Mouse (Mus musculus): ENCODE measurements around the gene Zdhhc1. TPM values are rescaled to one million over a fixed set of nuclear protein-coding genes. Genes with fewer than 3 reads are reported as not detected.

Zdhhc1 gene
- polyA plus RNA-seq, 1 experiment: 133 TPM

DNA sequence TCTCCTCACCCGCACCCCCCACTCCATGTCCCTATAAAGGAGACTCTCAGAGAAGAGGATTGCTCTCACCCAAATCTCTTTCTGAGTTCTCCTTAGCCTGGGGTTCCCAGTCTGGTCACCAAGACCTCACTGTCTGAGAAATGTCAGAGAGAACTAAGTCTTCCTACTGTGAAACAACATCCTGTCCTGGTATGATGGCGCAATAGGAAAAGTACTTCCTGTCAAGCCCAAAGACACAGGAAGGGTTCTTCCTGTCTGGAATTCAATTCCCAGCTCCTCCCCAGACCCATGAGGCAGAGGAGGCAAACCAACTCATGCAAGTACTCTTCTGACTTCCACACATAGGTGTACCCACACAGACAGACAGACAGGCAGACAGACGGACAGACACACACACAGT lies 7.9 kb upstream of the Zdhhc1 start:
- TF ChIP-seq POLR2A (IDR thresholded peaks at IDR 0.05; ENCODE audit: borderline replicate concordance, extremely low read depth, low read depth, low read length) (no peak), CTCF (IDR thresholded peaks at IDR 0.05; ENCODE audit: insufficient read depth, low read length) (no peak)
- no peak for DNase-seq
- Histone ChIP-seq H3K4me3 (replicated peaks; ENCODE audit: extremely low read depth, low read depth, low read length) (peak overlapping the region; percentile 4), H3K4me1 (ENCODE audit: control insufficient read depth, insufficient read depth, low read length) (no peaks in the 10 kb centered on the region)
- 68% methylated on average over 3 of the region's 3 CpGs for WGBS

GRCm38 (mm10) chr8:105499787-105500186 lies 3.1 kb upstream of the Zdhhc1 start:
- WGBS: 44% methylated on average over 12 of the region's 12 CpGs
- TF ChIP-seq POLR2A (IDR thresholded peaks at IDR 0.05; ENCODE audit: borderline replicate concordance, extremely low read depth, low read depth, low read length) (peak; percentile 20; the same call in 1 of the 2 replicates), CTCF (IDR thresholded peaks at IDR 0.05; ENCODE audit: insufficient read depth, low read length) (no peak)
- DNase-seq: no peak

DNA sequence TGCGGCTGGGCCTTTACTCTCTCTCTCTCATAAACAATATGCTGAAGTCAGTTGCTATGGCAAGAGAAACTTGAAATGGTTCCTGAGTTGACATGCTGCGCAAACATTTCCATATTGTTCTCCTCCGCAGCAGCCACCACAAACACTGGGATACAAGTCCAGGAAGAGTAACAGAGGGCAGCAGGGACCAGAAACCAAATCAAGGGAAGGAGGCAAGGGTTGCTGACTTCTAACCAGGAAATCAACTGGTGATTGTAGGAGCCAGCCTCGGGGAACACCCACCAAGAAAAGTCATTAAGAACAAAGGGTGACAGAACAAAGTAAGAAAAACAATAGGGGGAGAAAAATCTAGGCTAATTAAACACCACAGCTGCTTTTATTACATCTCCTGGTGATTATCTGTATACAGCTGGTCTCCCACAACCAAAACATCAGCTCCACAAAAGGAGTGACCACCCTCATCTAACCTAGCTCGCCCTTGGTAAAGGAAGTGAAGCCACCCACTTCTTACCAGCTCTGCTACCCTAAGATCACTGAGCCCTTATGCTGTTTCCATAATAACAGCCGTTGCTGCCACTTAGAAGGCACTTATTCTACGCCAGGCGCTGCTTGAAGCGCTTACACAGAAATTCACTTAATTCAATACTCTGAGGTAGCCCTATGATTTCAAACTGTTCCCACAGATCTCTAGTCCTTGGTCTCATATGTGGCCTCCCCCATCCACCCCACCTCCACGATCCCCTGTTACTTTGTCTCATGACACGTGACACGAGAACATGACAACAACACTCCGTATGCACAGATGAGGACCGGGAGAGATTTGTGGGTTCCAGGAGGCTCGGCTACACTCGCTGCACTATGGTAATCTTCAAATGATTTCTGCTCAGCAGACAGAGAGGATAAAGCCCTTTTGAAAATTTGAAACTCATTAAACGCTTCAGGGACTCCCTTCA lies 1.1 kb downstream of the Zdhhc1 start:
- H3K4me3 ChIP-seq (replicated peaks; ENCODE audit: extremely low read depth, low read depth, low read length): peak overlapping the region; percentile 76
- no peak for DNase-seq
- WGBS: 31% methylated on average over 17 of the region's 17 CpGs

More at GRCm38 (mm10) chr8:105499787-105500186, 3.1 kb upstream of the Zdhhc1 start:
- Histone ChIP-seq H3K4me1 (ENCODE audit: control insufficient read depth, insufficient read depth, low read length) (no peaks in the 10 kb centered on the region; the same call in 1 of the 2 replicates), H3K4me3 (replicated peaks; ENCODE audit: extremely low read depth, low read depth, low read length) (peak overlapping the region; percentile 65)

DNA sequence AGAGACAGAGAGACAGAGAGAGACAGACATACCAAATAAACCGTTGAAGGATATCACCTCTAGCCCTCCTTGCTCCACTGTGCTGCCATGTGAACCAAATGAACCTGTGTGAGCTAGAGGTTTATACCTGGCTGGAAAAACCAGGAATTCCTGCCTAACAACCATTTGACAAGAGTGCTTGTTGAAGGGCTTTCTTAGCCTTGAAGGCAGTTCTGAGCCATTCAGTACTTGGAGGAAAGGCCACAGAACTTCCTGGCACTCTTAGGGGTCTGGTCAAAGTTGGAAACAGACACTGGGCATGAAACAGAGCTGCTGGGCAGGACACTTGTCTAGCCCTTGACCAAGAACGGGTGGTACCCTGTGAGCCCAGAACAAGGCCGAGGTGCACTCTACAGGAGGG lies 2.1 kb downstream of the Zdhhc1 start:
- Histone ChIP-seq H3K4me1 (ENCODE audit: control insufficient read depth, insufficient read depth, low read length) (no peaks in the 10 kb centered on the region; the same call in 1 of the 2 replicates), H3K4me3 (replicated peaks; ENCODE audit: extremely low read depth, low read depth, low read length) (no peak overlapping the region)
- DNase-seq: no peak
- 66% methylated on average over 3 of the region's 3 CpGs for WGBS
- no peak for TF ChIP-seq CTCF (IDR thresholded peaks at IDR 0.05; ENCODE audit: insufficient read depth, low read length)
- TF ChIP-seq POLR2A (IDR thresholded peaks at IDR 0.05; ENCODE audit: borderline replicate concordance, extremely low read depth, low read depth, low read length): no peak

More for the DNA sequence above, 1.1 kb downstream of the Zdhhc1 start:
- H3K4me1 ChIP-seq (ENCODE audit: control insufficient read depth, insufficient read depth, low read length): no peaks in the 10 kb centered on the region; the same call in 1 of the 2 replicates
- TF ChIP-seq CTCF (IDR thresholded peaks at IDR 0.05; ENCODE audit: insufficient read depth, low read length): no peak
- no peak for TF ChIP-seq POLR2A (IDR thresholded peaks at IDR 0.05; ENCODE audit: borderline replicate concordance, extremely low read depth, low read depth, low read length)

- H3K4me1 ChIP-seq (ENCODE audit: control insufficient read depth, insufficient read depth, low read length): no peaks in the 10 kb centered on the region; the same call in 1 of the 2 replicates
- no peak for DNase-seq
- no peak overlapping the region for H3K4me3 ChIP-seq (replicated peaks; ENCODE audit: extremely low read depth, low read depth, low read length)
- no peak for TF ChIP-seq POLR2A (IDR thresholded peaks at IDR 0.05; ENCODE audit: borderline replicate concordance, extremely low read depth, low read depth, low read length)
- no peak for TF ChIP-seq CTCF (IDR thresholded peaks at IDR 0.05; ENCODE audit: insufficient read depth, low read length)
- 48% methylated on average over 3 of the region's 3 CpGs for WGBS
Observed at GRCm38 (mm10) chr8:105493495-105493894, 3.2 kb downstream of the Zdhhc1 start.

DNA sequence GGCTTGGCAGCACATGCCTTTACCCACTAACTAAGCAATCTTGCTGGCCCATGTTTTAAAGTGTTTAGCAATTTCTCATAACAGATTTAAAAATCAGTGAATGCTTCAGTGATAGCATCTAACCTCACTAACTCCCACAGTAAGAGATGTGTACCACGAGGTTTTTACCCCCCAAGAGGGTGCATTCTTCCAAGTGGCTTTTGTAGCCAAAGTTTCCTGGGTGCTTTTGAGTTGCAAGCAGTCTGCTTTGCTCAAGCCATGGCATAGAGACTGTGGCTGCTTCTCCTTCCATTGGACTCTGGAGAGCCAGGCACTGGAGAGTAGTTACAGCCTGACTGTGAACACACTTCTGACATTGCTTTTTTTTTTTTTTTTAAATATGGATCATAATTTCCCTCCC lies 7.4 kb downstream of the Zdhhc1 start:
- TF ChIP-seq CTCF (IDR thresholded peaks at IDR 0.05; ENCODE audit: insufficient read depth, low read length) (no peak), POLR2A (IDR thresholded peaks at IDR 0.05; ENCODE audit: borderline replicate concordance, extremely low read depth, low read depth, low read length) (no peak)
- Histone ChIP-seq H3K4me3 (replicated peaks; ENCODE audit: extremely low read depth, low read depth, low read length) (no peak overlapping the region), H3K4me1 (ENCODE audit: control insufficient read depth, insufficient read depth, low read length) (no peaks in the 10 kb centered on the region)
- no peak for DNase-seq
- 28% methylated on average over 1 of the region's 1 CpGs for WGBS

GRCm38 (mm10) chr8:105488082-105488481 lies 8.6 kb downstream of the Zdhhc1 start:
- DNase-seq: no peak
- TF ChIP-seq POLR2A (IDR thresholded peaks at IDR 0.05; ENCODE audit: borderline replicate concordance, extremely low read depth, low read depth, low read length) (no peak), CTCF (IDR thresholded peaks at IDR 0.05; ENCODE audit: insufficient read depth, low read length) (no peak)
- H3K4me3 ChIP-seq (replicated peaks; ENCODE audit: extremely low read depth, low read depth, low read length): no peak overlapping the region
- WGBS: 57% methylated on average over 3 of the region's 3 CpGs
- H3K4me1 ChIP-seq (ENCODE audit: control insufficient read depth, insufficient read depth, low read length): no peaks in the 10 kb centered on the region

- WGBS: 65% methylated on average over 2 of the region's 2 CpGs
- DNase-seq: no peak
- H3K4me3 ChIP-seq (replicated peaks; ENCODE audit: extremely low read depth, low read depth, low read length): no peak overlapping the region
- TF ChIP-seq POLR2A (IDR thresholded peaks at IDR 0.05; ENCODE audit: borderline replicate concordance, extremely low read depth, low read depth, low read length) (no peak), CTCF (IDR thresholded peaks at IDR 0.05; ENCODE audit: insufficient read depth, low read length) (peak; percentile 65)
- no peaks in the 10 kb centered on the region for H3K4me1 ChIP-seq (ENCODE audit: control insufficient read depth, insufficient read depth, low read length)
Observed at GRCm38 (mm10) chr8:105484392-105484791, 12.3 kb downstream of the Zdhhc1 start.

GRCm38 (mm10) chr8:105484030-105484368 lies 12.7 kb downstream of the Zdhhc1 start:
- Histone ChIP-seq H3K4me3 (replicated peaks; ENCODE audit: extremely low read depth, low read depth, low read length) (no peak overlapping the region), H3K4me1 (ENCODE audit: control insufficient read depth, insufficient read depth, low read length) (no peaks in the 10 kb centered on the region)
- 62% methylated on average over 3 of the region's 3 CpGs for WGBS
- TF ChIP-seq POLR2A (IDR thresholded peaks at IDR 0.05; ENCODE audit: borderline replicate concordance, extremely low read depth, low read depth, low read length): no peak
- no peak for TF ChIP-seq CTCF (IDR thresholded peaks at IDR 0.05; ENCODE audit: insufficient read depth, low read length)
- no peak for DNase-seq

Data from lung, adult 2 months (tissue).